Mouse (Mus musculus): ENCODE measurements around the gene Inpp4a.

- TF ChIP-seq POLR2A (IDR thresholded peaks at IDR 0.05; ENCODE audit: low read depth, low read length) (no peak), USF2 (conservative IDR thresholded peaks at IDR 0.05; ENCODE audit: low read depth, low read length) (no peak), NRF1 (IDR thresholded peaks at IDR 0.05; ENCODE audit: low read depth, low read length) (no peak), E2F4 (IDR thresholded peaks at IDR 0.05; ENCODE audit: insufficient replicate concordance, low read depth, low read length) (no peak), CTCF (conservative IDR thresholded peaks at IDR 0.05 in 1 of 2, IDR thresholded peaks at IDR 0.05 in 1 of 2; ENCODE audit: low read depth in 2 of 2, low read length in 2 of 2) (no peak), EP300 (IDR thresholded peaks at IDR 0.05; ENCODE audit: low read length) (no peak), CHD2 (IDR thresholded peaks at IDR 0.05; ENCODE audit: low read length) (no peak)
Measured at GRCm38 (mm10) chr1:37415394-37415793, 115.7 kb downstream of the Inpp4a start.
